Mouse (Mus musculus) CD4-positive, CD25-positive, alpha-beta regulatory T cell, adult 2 months (primary cell): Measurements from ENCODE around the gene Gal3st4.

ENCODE experiments used
- DNase-seq: peaks from one replicate; pipeline ENCODE4 v3.0.0-alpha.2; 2012; ENCODE audit warnings: low read depth, low spot score

Gal3st4 gene

GRCm38 (mm10) chr5:138272409-138272923 lies at the start of gene Gal3st4:
Gene Gal3st4, minus strand, starts transcription at chr5:138272840.
- DNase-seq = no peak

DNA sequence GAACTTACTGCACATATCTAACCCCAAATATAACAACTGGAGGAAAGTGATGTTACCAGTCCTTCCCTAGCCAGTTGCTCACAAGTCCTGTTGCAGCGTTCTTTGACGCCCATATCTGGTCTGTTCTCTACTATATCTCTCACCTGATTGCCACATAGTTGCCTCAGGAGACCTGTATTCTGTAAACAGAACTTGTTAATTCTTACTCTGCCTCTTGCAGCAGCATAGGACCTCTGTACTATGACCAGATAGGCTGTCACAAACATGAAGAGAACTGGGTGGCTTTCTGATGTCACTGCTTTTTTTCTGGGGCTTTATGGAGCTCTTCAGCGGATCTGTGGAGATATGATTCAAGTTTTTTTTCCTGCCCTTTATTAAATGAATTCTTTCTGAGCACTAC lies 40.2 kb upstream of the Gal3st4 start:
- no peak for DNase-seq

- DNase-seq = no peak
Measured at GRCm38 (mm10) chr5:138299613-138300012, 27.0 kb upstream of the Gal3st4 start.

GRCm38 (mm10) chr5:138294158-138294557 lies 21.5 kb upstream of the Gal3st4 start:
- no peak for DNase-seq

- DNase-seq = no peak
Measured at GRCm38 (mm10) chr5:138291638-138292037, 19.0 kb upstream of the Gal3st4 start.

- DNase-seq = peak; percentile 57
Measured at GRCm38 (mm10) chr5:138287861-138288260, 15.2 kb upstream of the Gal3st4 start.

DNA sequence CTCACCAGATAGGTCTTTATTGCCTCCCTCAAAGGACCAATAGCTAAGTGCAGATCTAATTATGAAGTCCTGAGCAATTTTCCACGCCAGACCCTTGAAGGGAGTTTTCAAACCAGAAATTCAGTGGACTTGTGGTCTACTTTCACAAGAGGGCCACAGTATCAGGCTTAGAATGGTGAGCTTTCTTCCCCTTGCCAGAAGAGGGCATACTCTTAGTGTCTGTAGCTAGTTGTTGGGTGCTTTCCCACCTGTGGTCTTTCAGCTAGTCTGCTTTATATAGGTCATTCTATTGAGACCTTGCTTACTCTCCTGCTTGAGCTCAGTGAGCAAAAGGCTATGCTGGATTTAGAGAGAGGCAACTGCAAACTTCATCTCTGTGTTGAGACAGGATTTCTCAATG lies 10.9 kb upstream of the Gal3st4 start:
- peak; percentile 44 for DNase-seq

DNA sequence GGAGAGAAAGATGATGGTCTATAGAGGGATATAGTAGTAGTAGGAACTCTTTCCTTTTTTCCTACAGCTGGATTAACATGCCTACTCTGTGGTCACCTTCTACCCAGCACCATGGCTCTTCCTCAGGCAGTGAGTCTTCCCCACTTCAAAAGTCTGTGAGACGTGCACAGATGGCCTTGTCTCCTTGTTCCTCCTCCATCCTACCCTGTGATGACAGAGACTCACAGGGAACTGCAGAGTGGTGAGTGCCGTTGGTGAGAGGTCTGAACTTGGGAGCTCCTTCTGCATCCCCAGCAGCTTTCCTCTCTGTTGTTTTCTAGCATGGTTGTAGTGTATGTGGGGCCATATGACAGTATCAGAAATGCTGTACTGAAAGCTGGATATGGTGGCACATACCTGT lies 9.2 kb upstream of the Gal3st4 start:
- DNase-seq = no peak

DNA sequence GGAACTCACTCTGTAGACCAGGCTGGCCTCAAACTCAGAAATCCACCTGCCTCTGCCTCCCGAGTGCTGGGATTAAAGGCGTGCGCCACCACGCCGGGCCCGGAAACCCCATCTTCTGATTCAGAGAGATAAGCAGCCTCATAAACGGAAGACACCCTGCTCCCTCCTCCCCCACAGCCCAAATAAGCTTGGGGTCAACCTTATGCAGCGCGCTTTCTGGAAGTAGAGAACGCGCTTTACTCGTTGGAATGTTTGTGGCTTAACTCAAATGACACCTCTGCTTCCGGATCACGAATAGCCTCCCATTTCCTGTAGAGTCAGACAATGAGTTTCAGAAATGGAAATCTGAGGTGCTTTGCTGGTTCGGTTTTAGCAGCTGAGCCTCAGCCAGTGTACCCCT lies 8.2 kb upstream of the Gal3st4 start:
- DNase-seq = peak; percentile 18

DNA sequence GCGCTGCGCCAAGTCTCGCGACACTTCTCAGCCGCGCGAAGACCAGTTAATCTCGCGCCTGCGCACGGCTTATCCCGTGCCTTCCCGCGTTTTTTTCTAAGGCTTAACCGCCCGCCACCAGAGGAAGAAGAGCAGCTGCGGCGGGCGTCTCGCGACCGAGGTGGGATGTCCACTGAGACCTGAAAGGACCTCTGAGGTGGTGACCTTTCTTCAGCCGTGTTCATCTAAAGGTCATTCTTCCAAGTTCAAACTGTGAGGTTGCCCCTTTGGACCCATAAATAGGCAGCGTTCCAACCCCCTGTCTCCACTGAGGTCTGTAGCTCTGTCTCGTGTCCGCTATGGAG lies 7.8 kb upstream of the Gal3st4 start:
- no peak for DNase-seq

GRCm38 (mm10) chr5:138279585-138280424 lies 7.2 kb upstream of the Gal3st4 start, which contains the start of the genes Gm43720, Gpc2 and Stag3:
Gene Gm43720, minus strand, starts transcription at chr5:138279958.
Gene Gpc2, minus strand, starts transcription at chr5:138280005.
Gene Stag3, plus strand, starts transcription at chr5:138280240.
- peak; percentile 94 for DNase-seq

DNA sequence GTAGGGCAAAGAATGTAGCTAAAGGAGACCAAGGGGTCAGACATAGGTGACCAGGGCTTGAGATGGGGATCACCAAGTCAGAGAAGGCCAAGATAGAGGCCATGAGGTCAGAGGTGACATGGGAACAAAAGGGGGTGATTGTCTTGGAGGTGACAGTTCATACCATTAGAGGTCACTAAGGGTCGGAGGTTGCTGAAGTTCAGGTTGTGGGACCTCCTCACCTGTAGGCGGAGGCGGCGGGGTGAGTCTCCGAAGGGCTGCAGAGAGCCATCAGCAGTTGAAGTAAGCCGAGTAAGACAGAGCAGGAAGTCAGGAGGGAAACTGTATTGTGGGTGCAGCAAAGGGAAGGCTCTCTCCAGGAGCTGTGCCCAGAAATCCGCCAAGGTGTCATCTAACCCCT lies 5.4 kb upstream of the Gal3st4 start:
- no peak for DNase-seq

- no peak for DNase-seq
Measured at GRCm38 (mm10) chr5:138275216-138276050, 2.8 kb upstream of the Gal3st4 start.

DNA sequence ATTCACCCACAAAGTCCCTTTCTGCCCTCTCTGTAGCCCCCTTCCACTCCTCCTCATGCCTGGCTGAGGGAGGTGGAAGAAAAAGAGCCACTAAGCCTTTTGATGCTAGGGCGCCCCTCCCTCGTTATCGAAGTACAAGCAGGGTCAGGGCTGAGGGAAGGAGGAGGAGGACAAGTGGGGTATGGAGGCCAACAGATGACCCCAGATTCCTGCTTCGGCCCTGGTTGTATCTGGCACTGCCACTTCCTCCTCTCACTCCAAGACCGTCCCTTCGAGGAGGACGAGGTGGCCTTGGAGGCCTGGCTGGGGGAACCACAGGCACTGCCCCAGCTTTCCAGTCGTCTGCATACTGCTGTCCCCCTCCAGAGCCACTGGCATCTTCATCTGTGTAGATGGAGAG lies 1.5 kb upstream of the Gal3st4 start:
- DNase-seq = no peak

DNA sequence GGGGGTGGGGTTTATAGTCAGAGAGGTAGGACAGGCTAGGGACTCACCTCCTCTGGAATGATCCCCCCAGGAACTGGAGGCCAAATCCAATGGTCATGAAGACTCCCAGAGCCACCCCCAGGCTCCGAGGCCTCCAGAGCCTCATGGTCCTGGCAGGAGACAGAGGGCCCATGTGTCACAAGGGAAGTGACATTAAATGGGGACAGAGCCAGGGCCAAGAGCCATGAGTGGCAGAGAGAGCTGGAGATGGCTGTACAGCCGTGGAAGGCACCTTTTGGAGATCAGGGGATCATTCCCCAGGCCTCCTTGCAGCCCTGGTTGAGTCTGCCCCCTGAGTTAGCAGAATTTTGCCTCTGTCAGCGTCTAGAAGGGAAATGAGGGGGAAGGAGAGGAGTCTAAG lies 1.4 kb downstream of the Gal3st4 start:
- DNase-seq = no peak

DNA sequence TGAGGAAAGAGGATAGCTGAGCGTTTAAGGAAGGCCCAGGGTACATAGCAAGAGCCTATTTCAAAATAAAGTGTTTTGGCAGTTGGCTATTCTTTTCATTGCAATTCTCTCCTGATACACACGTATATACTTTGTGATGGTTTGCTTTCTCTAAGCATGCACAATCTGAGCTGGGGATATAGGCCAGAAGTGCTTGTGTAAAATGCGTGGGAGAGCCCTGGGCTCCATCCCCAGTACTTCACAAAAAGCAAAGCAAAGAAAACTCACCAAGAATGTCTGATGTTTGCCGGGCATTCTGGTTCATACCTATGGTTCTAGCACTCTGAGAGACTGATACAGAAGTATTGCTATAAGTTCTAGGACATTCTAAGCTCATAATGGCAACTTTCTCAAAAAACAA lies 3.7 kb downstream of the Gal3st4 start:
- no peak for DNase-seq

DNA sequence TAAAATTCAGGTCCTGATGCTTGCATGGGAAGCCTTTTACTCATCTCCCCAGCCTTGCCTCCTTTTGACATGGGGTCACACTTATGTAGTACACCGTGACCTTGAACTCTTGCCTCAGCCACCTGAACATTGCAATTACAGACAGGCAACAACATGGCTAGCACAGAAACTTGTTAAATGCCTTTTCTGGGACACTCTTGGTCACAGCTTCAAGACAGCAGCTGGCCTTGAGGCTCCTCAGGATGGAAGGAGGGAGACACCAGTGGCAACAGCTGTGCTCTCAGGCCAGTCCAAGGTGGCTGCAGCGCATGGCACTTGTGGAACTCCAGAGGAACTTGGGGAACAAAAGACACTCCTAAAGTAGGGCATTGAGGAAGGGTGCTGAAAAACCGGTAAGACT lies 5.5 kb downstream of the Gal3st4 start:
- no peak for DNase-seq

DNA sequence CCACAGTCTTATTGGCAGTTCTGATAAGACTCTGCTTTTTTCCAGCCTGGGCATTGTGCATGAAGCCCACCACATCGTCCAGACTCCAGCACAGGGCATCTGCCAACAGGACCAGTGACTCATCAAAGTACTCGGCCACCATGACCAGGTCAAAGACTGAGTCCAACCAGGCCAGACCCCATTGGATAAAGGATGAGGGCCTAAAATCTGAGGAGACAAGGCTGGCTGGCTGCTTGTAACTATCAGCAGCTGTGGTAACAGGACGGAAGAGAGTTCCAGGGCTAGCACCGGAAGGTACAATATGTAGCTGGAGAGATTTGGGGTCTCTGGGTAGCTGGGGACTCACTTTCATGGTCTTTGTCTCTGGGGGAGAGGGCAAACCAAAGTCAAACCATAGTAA lies 6.9 kb downstream of the Gal3st4 start:
- no peak for DNase-seq

DNA sequence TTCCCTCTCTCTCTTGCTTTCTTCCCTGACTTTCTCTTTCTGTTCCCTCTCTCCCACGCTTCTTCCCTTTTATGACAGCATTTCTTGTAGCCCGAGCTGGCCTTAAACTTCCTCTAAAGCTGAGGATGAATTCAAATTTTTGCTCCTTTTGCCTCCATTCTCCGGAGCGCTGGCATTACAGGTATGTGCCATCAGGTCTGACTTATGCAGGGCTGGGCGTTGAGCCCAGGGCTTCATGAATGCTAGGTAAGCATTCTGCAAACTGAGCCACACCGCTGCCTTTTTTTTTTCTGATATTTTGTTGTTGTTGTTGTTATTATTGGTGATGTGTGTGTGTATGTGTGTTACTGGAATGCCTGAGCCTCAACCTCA lies 8.4 kb downstream of the Gal3st4 start:
- DNase-seq = no peak

- peak; percentile 95 for DNase-seq
Measured at GRCm38 (mm10) chr5:138263260-138264206, 9.1 kb downstream of the Gal3st4 start, which contains the start of gene BC037034. Gene BC037034, minus strand, starts transcription at chr5:138264033.

GRCm38 (mm10) chr5:138262582-138263240 lies 9.9 kb downstream of the Gal3st4 start:
- no peak for DNase-seq
